Mouse (Mus musculus): Measurements from ENCODE around the gene Gm49354. TPM values are rescaled to one million over a fixed set of nuclear protein-coding genes. Genes with fewer than 3 reads are reported as not detected.
"Not testable (repeated sequence)": the region's sequence is repeated elsewhere in the genome, so short reads cannot be mapped to it uniquely, and the experiment has no call there.

Gm49354 gene
- polyA plus RNA-seq, 1 experiment from 2014 or later: not detected

- Histone ChIP-seq H3K4me3 (ENCODE audit: low read depth, low read length) (no peak overlapping the region), H3K27ac (replicated peaks) (no peak overlapping the region), H3K27me3 (ENCODE audit: control insufficient read depth, insufficient read depth, low read length) (no peaks in the 10 kb centered on the region), H3K9me3 (ENCODE audit: control insufficient read depth, low read length) (no peaks in the 10 kb centered on the region), H3K4me1 (replicated peaks; ENCODE audit: control insufficient read depth, insufficient read depth) (no peaks in the 10 kb centered on the region), H3K9ac (ENCODE audit: low read length) (no peak overlapping the region), H3K36me3 (ENCODE audit: control insufficient read depth, insufficient read depth, low read length) (peaks cover 55% of the 10 kb centered on the region), H3K4me2 (replicated peaks; ENCODE audit: low read depth) (no peak overlapping the region)
- DNase-seq (ENCODE audit: low spot score): no peak
- no peak for TF ChIP-seq EP300 (optimal IDR thresholded peaks at IDR 0.05)
- no peak for TF ChIP-seq CTCF (IDR thresholded peaks at IDR 0.05; ENCODE audit: low read depth)
- 91% methylated on average over 9 of the region's 9 CpGs for WGBS
- ATAC-seq (ENCODE audit: low FRiP score, low TSS enrichment): peak; percentile 28; the same call in 1 of the 2 replicates
Measured at GRCm38 (mm10) chr13:59796466-59796848, 14.4 kb upstream of the Gm49354 start.

- Histone ChIP-seq H3K9me3 (ENCODE audit: control insufficient read depth, low read length) (no peaks in the 10 kb centered on the region), H3K4me1 (replicated peaks; ENCODE audit: control insufficient read depth, insufficient read depth) (no peaks in the 10 kb centered on the region), H3K9ac (ENCODE audit: low read length) (no peak overlapping the region), H3K27ac (replicated peaks) (no peak overlapping the region), H3K36me3 (ENCODE audit: control insufficient read depth, insufficient read depth, low read length) (peaks cover 59% of the 10 kb centered on the region), H3K27me3 (ENCODE audit: control insufficient read depth, insufficient read depth, low read length) (no peaks in the 10 kb centered on the region), H3K4me3 (ENCODE audit: low read depth, low read length) (no peak overlapping the region), H3K4me2 (replicated peaks; ENCODE audit: low read depth) (no peak overlapping the region)
- 88% methylated on average over 6 of the region's 6 CpGs for WGBS
- ATAC-seq (ENCODE audit: low FRiP score, low TSS enrichment): 0 out of 2 replicates have a peak, but pooled peaks have one; percentile 35
- DNase-seq (ENCODE audit: low spot score): no peak
- TF ChIP-seq CTCF (IDR thresholded peaks at IDR 0.05; ENCODE audit: low read depth): no peak
- no peak for TF ChIP-seq EP300 (optimal IDR thresholded peaks at IDR 0.05)
Measured at GRCm38 (mm10) chr13:59795807-59796465, 13.9 kb upstream of the Gm49354 start.

- H3K4me3 ChIP-seq (ENCODE audit: low read depth, low read length): no peak overlapping the region
- ATAC-seq (ENCODE audit: low FRiP score, low TSS enrichment): no peak
Measured at GRCm38 (mm10) chr13:59794786-59795185, 12.7 kb upstream of the Gm49354 start.

GRCm38 (mm10) chr13:59779744-59780264, 2.2 kb downstream of the Gm49354 start:
- not testable (repeated sequence) for H3K27me3 ChIP-seq (ENCODE audit: control insufficient read depth, insufficient read depth, low read length); H3K9ac ChIP-seq (ENCODE audit: low read length); H3K4me1 ChIP-seq (replicated peaks; ENCODE audit: control insufficient read depth, insufficient read depth); ATAC-seq (ENCODE audit: low FRiP score, low TSS enrichment); H3K27ac ChIP-seq (replicated peaks); DNase-seq (ENCODE audit: low spot score); H3K9me3 ChIP-seq (ENCODE audit: control insufficient read depth, low read length); H3K4me3 ChIP-seq (ENCODE audit: low read depth, low read length); H3K4me2 ChIP-seq (replicated peaks; ENCODE audit: low read depth)
- peak; percentile 48 for TF ChIP-seq CTCF (IDR thresholded peaks at IDR 0.05; ENCODE audit: low read depth)
- peaks cover 44% of the 10 kb centered on the region for H3K36me3 ChIP-seq (ENCODE audit: control insufficient read depth, insufficient read depth, low read length)
- WGBS: 100% methylated on average over 1 of the region's 1 CpGs

More at GRCm38 (mm10) chr13:59794786-59795185, 12.7 kb upstream of the Gm49354 start:
- TF ChIP-seq EP300 (optimal IDR thresholded peaks at IDR 0.05) (no peak), CTCF (IDR thresholded peaks at IDR 0.05; ENCODE audit: low read depth) (no peak)
- no peak for DNase-seq (ENCODE audit: low spot score)
- 93% methylated on average over 1 of the region's 1 CpGs for WGBS
- Histone ChIP-seq H3K9me3 (ENCODE audit: control insufficient read depth, low read length) (no peaks in the 10 kb centered on the region), H3K27me3 (ENCODE audit: control insufficient read depth, insufficient read depth, low read length) (no peaks in the 10 kb centered on the region), H3K27ac (replicated peaks) (no peak overlapping the region), H3K4me2 (replicated peaks; ENCODE audit: low read depth) (no peak overlapping the region), H3K9ac (ENCODE audit: low read length) (no peak overlapping the region), H3K36me3 (ENCODE audit: control insufficient read depth, insufficient read depth, low read length) (peaks cover 52% of the 10 kb centered on the region), H3K4me1 (replicated peaks; ENCODE audit: control insufficient read depth, insufficient read depth) (no peaks in the 10 kb centered on the region)

GRCm38 (mm10) chr13:59779213-59779612, 2.8 kb downstream of the Gm49354 start:
- 77% methylated on average over 4 of the region's 4 CpGs for WGBS
- no peak overlapping the region for H3K4me2 ChIP-seq (replicated peaks; ENCODE audit: low read depth)
- ATAC-seq (ENCODE audit: low FRiP score, low TSS enrichment) (peak; percentile 41; the same call in 1 of the 2 replicates), DNase-seq (ENCODE audit: low spot score) (no peak)
- no peak overlapping the region for H3K4me3 ChIP-seq (ENCODE audit: low read depth, low read length)
- no peak overlapping the region for H3K27ac ChIP-seq (replicated peaks)
- TF ChIP-seq EP300 (optimal IDR thresholded peaks at IDR 0.05): no peak
- TF ChIP-seq CTCF (IDR thresholded peaks at IDR 0.05; ENCODE audit: low read depth): peak; percentile 51
- H3K4me1 ChIP-seq (replicated peaks; ENCODE audit: control insufficient read depth, insufficient read depth): no peaks in the 10 kb centered on the region
- H3K9me3 ChIP-seq (ENCODE audit: control insufficient read depth, low read length): no peaks in the 10 kb centered on the region
- no peak overlapping the region for H3K9ac ChIP-seq (ENCODE audit: low read length)
- no peaks in the 10 kb centered on the region for H3K27me3 ChIP-seq (ENCODE audit: control insufficient read depth, insufficient read depth, low read length)
- peaks cover 40% of the 10 kb centered on the region for H3K36me3 ChIP-seq (ENCODE audit: control insufficient read depth, insufficient read depth, low read length)

- Histone ChIP-seq H3K27me3 (ENCODE audit: control insufficient read depth, insufficient read depth, low read length) (no peaks in the 10 kb centered on the region), H3K4me1 (replicated peaks; ENCODE audit: control insufficient read depth, insufficient read depth) (no peaks in the 10 kb centered on the region), H3K4me3 (ENCODE audit: low read depth, low read length) (no peak overlapping the region), H3K9ac (ENCODE audit: low read length) (no peak overlapping the region), H3K4me2 (replicated peaks; ENCODE audit: low read depth) (no peak overlapping the region), H3K9me3 (ENCODE audit: control insufficient read depth, low read length) (no peaks in the 10 kb centered on the region), H3K36me3 (ENCODE audit: control insufficient read depth, insufficient read depth, low read length) (peaks cover 24% of the 10 kb centered on the region), H3K27ac (replicated peaks) (peak overlapping the region; percentile 24; the same call in 1 of the 2 replicates)
- WGBS: 67% methylated on average over 3 of the region's 3 CpGs
- TF ChIP-seq EP300 (optimal IDR thresholded peaks at IDR 0.05) (no peak), CTCF (IDR thresholded peaks at IDR 0.05; ENCODE audit: low read depth) (no peak)
- ATAC-seq (ENCODE audit: low FRiP score, low TSS enrichment): no peak
- no peak for DNase-seq (ENCODE audit: low spot score)
Measured at GRCm38 (mm10) chr13:59775168-59775567, 6.9 kb downstream of the Gm49354 start.
